Mouse (Mus musculus) frontal cortex, adult (tissue): ENCODE data around the gene Cabp2.
"Not testable (repeated sequence)": the region's sequence is repeated elsewhere in the genome, so short reads cannot be mapped to it uniquely, and the experiment has no call there.

Source experiments
- ATAC-seq: cut with Nextera tagmentation; 2 replicates; pipeline ENCODE4 v1.9.2; 2017; ENCODE audit warnings: mild to moderate bottlenecking, moderate library complexity, mixed read lengths; ENCODE audit not compliant: low TSS enrichment

Gene Cabp2

GRCm38 (mm10) chr19:4102049-4102448, 20.7 kb downstream of the Cabp2 start:
- no peak for ATAC-seq

GRCm38 (mm10) chr19:4102626-4103025, 21.2 kb downstream of the Cabp2 start:
- no peak for ATAC-seq

- no peak for ATAC-seq
Measured at GRCm38 (mm10) chr19:4103294-4103693, 21.9 kb downstream of the Cabp2 start.

- no peak for ATAC-seq
Measured at GRCm38 (mm10) chr19:4103792-4104191, 22.4 kb downstream of the Cabp2 start.

- ATAC-seq, result no peak
Measured at GRCm38 (mm10) chr19:4104675-4105194, 23.4 kb downstream of the Cabp2 start.

DNA sequence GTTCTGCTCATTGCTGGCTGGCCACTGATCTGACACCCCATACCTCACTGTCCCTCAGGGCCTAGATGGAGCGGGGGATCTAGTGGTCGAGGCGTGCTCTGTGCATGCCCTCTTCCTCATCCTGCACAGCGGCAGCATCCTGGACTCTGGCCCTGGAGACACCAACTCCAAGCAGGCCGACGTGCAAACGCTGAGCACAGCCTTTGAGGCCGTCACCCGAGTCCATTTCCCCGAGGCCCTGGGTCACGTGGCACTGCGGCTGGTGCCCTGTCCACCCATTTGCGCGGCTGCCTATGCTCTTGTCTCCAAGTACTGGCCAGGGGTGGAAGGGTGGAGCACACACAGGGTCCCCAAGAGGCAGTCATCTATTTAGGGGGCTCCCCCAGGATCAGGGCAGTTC, 25.3 kb downstream of the Cabp2 start:
- no peak for ATAC-seq

DNA sequence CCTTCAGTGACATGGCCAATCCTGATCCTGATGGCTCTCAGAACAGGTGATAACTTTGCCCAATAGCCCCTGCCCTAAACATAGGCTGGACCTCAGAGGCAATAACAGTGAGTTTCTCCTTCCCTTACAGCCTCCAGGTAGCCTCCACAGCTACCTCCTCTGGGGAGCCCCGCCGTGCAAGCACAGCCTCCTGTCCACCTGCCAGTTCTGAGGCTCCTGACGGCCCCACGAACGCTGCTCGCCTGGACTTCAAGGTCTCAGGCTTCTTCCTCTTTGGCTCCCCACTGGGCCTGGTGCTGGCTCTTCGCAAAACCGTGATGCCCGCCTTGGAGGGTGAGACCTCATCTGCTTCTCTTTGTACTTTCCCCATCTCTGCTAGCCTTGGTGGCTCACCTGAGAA, 27.2 kb downstream of the Cabp2 start:
- ATAC-seq, result no peak

DNA sequence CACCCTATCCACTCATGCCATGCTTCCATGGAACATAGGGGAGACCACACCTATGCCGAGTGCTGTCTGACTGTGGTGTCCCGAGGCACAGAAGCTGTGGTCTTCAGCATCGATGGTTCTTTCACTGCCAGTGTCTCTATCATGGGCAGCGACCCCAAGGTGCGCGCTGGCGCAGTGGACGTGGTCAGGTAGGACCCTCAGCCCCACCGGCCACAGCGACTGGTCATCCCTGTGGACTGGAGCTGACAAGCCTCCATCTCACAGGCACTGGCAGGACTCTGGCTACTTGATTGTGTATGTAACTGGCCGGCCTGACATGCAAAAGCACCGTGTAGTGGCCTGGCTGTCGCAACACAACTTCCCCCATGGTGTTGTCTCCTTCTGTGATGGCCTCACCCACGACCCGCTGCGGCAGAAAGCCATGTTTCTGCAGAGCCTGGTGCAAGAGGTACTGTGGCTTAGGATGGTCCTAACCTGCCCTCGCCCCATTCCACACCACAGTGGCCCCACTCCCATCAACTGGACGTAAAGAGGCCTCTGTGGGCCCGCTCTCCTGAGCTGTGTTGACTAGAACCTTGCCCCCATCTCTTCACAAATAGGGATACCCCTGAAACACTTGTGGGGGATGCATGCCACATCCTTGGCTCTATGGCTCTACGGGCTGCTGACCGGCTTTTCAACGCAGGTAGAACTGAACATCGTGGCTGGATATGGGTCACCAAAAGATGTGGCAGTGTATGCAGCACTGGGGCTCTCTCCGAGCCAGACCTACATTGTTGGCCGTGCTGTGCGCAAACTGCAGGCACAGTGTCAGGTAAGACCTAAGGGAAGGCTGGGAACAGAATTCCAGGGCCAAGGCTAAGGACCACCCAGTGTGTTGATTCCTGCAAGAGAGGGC, 30.9 kb downstream of the Cabp2 start:
- ATAC-seq, result no peak

GRCm38 (mm10) chr19:4113186-4113805, 31.9 kb downstream of the Cabp2 start:
- ATAC-seq, result peak; percentile 71; the same call in 1 of the 2 replicates

- ATAC-seq, result no peak
Measured at GRCm38 (mm10) chr19:4113806-4114230, 32.4 kb downstream of the Cabp2 start.

GRCm38 (mm10) chr19:4114551-4114950, 33.2 kb downstream of the Cabp2 start:
- ATAC-seq, result no peak

DNA sequence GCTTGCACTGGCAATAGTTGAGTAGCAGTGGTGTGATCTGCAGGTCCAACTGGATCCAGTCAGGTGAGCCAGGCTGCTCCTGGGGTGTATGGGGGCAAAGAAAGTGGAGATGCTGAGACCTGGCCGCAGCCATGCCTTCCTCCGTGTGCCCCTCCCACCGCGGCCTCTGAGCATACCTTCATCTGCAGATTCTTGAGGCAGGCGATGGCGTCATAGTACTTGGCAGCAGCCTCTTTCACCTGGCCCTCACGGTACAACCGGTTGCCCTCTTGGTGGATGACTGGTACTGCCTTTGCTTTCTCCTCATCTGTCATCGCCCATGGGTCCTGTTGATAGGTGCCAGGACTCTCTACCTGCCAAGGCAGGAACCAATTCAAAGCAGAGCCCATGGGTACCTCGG, 33.8 kb downstream of the Cabp2 start:
- no peak for ATAC-seq

- no peak for ATAC-seq
Measured at GRCm38 (mm10) chr19:4115816-4116215, 34.4 kb downstream of the Cabp2 start.

GRCm38 (mm10) chr19:4117006-4117405, 35.6 kb downstream of the Cabp2 start:
- no peak for ATAC-seq

GRCm38 (mm10) chr19:4118350-4118749, 37.0 kb downstream of the Cabp2 start:
- no peak for ATAC-seq

DNA sequence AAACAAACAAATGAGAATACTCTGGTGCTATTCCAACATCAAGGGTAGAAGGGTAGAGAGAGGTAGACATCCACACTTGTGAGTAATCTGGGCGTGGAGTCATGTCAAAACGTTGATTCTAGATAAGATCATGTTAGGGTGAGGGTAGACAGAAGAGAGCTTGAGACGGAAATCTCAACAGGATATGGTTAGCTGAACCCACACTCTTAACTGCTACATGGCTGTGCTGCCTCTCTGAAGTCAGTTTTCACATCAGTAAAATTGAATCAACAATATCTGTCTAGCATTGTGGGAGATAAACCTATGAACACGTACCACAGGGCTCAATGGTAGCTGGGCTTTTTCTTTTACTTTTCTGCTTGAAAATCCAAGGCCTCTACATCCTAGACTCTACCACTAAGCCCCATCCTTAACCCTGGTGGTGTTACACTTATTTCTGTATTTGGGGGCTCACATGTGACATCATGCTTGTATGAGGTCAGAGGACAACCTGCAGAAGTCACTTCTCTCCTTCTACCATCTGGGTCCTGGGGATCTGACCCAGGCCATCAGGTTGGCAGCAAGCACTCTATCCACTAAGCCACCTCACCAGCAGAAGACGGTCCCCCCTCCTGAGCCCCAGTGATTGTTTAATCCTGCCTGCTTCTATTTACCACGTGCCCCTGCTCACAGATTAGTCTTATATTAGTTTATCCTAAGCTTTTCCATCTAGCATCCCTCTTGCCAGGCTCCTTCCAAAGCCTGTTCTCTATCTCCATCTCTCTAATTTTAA, 38.5 kb downstream of the Cabp2 start:
- no peak for ATAC-seq

DNA sequence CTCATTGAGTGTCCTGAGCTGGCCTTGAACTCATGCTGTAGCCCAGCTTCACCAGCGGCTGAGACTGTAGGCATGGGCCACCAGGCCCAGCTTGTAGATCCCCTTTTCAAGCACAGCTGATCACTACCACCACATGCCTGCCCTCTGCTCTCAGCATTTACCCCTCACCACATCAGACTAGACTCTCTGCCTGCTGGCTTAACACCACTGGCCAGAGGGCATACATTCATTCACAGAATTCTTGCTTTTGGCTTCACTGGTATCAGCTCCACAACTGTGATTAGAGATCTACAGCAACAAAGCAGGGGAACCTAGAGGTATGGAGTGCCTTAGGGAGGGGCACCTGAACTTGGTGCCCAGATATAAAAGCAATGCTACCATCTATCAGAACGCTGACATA, 39.1 kb downstream of the Cabp2 start:
- ATAC-seq, result peak; percentile 4; the same call in 1 of the 2 replicates

DNA sequence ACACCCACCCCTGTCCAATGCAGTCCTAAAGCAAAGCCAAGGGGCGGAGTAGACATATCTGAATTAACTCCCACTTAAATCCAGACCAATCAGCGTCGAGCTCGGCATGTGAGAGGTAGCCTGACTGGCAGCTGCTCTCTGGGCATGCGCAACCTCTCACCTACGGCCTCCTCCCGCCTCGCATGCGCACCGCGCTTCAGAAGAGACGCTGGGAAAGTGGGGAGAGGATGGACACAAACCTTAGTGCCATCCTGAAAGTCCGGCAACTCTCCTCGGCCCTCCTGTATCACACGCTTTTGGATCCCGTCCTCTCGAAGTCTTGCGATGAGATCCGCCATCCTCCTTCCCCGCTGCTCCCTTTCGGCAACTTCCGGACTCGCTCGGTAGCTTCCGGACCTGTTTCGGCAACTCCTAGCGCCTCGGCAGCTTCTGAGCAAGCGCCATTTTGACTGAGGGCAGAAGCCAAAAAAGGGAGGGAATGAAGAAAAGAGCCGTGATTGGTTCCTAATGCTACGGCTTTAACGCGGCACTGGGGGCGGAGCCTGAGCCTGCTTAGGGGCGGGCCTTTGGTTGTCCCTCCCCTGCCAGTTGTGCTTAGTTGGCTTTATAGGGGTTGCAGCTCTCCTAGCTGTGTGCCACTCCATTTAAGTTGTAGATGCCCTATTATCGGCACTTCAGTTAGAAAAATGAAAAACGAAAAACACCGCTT, 39.9 kb downstream of the Cabp2 start:
- ATAC-seq, result peak; percentile 73

DNA sequence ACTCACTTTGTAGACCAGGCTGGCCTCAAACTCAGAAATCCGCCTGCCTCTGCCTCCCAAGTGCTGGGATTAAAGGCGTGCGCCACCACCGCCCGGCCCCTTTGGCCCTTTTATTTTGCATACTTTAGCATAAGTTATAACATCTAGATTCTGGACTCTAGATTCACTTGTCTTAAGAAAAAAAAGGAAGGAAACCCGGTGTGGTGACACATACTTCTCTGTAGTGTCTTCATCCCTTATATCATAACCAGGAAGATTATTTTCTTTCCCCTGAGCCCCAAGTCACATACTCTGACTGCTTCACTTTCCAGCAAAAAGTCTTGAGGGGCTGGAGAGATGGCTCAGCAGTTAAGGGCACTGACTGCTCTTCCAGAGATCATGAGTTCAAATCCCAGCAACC, 40.5 kb downstream of the Cabp2 start:
- not testable (repeated sequence) for ATAC-seq

DNA sequence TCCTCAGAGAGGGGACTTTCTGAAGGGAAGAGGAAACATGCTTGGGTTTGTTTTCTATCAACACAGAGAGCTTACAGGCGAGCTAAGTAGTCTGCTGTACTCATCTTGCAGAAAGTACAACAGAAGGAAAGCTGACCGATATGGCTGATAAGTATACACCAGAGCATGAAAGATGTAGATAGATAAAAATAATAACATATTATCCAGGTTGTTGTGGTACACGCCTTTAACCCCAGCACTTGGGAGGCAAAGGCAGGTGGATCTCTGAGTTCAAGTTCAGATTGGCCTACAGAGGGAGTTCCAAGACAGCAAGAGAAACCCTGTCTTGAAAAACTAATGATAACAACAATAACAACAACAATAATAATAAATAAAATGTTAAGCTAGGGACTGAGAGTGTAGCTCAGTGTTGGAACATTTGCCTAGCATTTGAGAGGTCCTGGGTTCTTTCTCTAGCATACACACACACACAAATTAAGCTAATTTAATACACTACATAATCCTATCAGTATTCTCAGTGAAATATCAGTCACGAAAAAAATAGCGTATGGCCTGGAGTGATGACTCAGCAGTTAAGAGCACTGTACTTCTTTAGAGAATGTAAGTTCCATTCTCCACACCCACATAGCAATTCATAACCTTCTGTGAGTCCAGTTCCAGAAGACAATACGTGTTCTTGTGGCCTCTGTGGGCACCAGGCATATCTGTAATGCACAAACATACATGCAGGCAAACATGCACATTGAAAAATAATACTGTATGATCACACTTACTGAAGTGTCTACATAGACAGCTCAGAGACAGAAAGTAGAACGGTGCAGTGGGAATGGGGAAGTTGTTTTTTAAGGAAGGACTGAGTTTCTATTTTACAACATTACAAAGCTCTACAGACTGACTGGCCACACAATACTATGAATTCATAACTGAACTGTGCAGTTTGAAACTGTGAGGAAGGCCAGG, 41.3 kb downstream of the Cabp2 start:
- ATAC-seq, result no peak
